Mouse (Mus musculus): ENCODE results near the gene Epb41l3. TPM values are rescaled to one million over a fixed set of nuclear protein-coding genes. Genes with fewer than 3 reads are reported as not detected.

Epb41l3 gene
- polyA plus RNA-seq, 1 experiment from 2014 or later, result 7.2 TPM

- POLR2A ChIA-PET, result interaction anchor here (0.7 kb wide), 1 partner anchor 16 kb away, joined by 3 read pairs; no protein-coding TSS in a partner anchor
- CTCF ChIA-PET, result no interaction called here
- no peaks in the 10 kb centered on the region for H3K27me3 ChIP-seq
- no peak for TF ChIP-seq CTCF (IDR thresholded peaks at IDR 0.05)
- in situ Hi-C loops (cut with MboI; ENCODE audit: low pct_unique_long_range_greater_than_20kb), result no loop called here
- DNase-seq (ENCODE audit: low read depth, low spot score), result no peak
- no peak for ATAC-seq
Measured at GRCm38 (mm10) chr17:69290272-69290671, 214.8 kb downstream of the Epb41l3 start.

- CTCF ChIA-PET, result no interaction called here
- no peak for TF ChIP-seq CTCF (IDR thresholded peaks at IDR 0.05)
- DNase-seq (ENCODE audit: low read depth, low spot score), result no peak
- in situ Hi-C loops (cut with MboI; ENCODE audit: low pct_unique_long_range_greater_than_20kb), result no loop called here
- POLR2A ChIA-PET, result no interaction called here
- no peak for ATAC-seq
- H3K27me3 ChIP-seq, result peaks cover 8% of the 10 kb centered on the region
Measured at GRCm38 (mm10) chr17:69301552-69301951, 226.1 kb downstream of the Epb41l3 start.

- no peak for ATAC-seq
- ChIA-PET POLR2A (no interaction called here), CTCF (interaction anchor here (0.9 to 1.0 kb wide), 2 partner anchors 8 to 11 kb away, joined by 3 read pairs; no protein-coding TSS in a partner anchor)
- no peak for DNase-seq (ENCODE audit: low read depth, low spot score)
- in situ Hi-C loops (cut with MboI; ENCODE audit: low pct_unique_long_range_greater_than_20kb), result no loop called here
- TF ChIP-seq CTCF (IDR thresholded peaks at IDR 0.05), result no peak
- H3K27me3 ChIP-seq, result peaks cover 8% of the 10 kb centered on the region
Measured at GRCm38 (mm10) chr17:69303579-69304274, 228.2 kb downstream of the Epb41l3 start.

GRCm38 (mm10) chr17:69307636-69308035, 232.2 kb downstream of the Epb41l3 start:
- peaks cover 20% of the 10 kb centered on the region for H3K27me3 ChIP-seq
- DNase-seq (ENCODE audit: low read depth, low spot score) (no peak), ATAC-seq (no peak)
- ChIA-PET CTCF (interaction anchor here (1.2 kb wide), 1 partner anchor 14 kb away, joined by 4 read pairs; no protein-coding TSS in a partner anchor), POLR2A (no interaction called here)
- TF ChIP-seq CTCF (IDR thresholded peaks at IDR 0.05), result no peak
- in situ Hi-C loops (cut with MboI; ENCODE audit: low pct_unique_long_range_greater_than_20kb), result no loop called here

GRCm38 (mm10) chr17:69309872-69310271, 234.4 kb downstream of the Epb41l3 start:
- no peak for TF ChIP-seq CTCF (IDR thresholded peaks at IDR 0.05)
- peaks cover 13% of the 10 kb centered on the region for H3K27me3 ChIP-seq
- in situ Hi-C loops (cut with MboI; ENCODE audit: low pct_unique_long_range_greater_than_20kb), result no loop called here
- no peak for ATAC-seq
- DNase-seq (ENCODE audit: low read depth, low spot score), result no peak
- POLR2A ChIA-PET, result no interaction called here
- CTCF ChIA-PET, result no interaction called here

DNA sequence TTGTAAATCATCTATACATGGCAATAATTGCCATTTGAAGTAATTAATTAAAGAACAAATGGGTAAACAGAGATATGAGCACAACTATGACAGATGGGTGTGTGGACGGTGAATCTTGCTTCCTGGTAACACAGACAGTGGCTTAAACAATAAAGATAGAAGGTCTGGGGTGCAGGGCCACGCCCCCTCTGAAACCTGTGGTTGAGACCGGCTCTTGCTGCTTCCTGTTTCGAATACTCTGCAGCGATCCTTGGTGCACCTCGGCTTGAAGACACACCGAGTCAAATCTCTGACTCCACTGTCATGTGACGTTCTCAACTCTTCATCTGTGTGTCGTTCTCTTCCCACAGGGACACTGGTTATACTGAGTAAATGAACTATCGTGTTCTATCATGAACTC, 245.0 kb downstream of the Epb41l3 start:
- in situ Hi-C loops (cut with MboI; ENCODE audit: low pct_unique_long_range_greater_than_20kb), result no loop called here

DNA sequence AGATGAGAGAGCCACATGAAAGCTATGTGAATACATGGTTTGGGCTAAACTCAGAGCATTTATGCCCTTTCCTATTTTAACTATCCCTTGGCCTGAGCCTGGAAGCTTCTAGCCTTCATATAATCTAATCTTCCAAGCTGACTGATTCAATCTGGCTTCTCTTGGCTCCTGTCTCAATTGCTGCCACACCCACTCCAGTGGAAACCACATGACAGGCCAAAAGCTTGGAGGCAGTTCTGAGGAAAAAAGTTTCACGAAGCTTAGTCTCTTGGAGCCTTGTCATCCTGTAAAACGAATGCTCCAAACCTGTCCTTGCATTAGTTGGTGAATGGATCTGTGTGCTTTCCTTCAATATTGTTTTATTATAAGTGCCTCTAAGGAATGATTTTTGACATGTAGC, 247.2 kb downstream of the Epb41l3 start:
- H3K27me3 ChIP-seq, result no peaks in the 10 kb centered on the region
- ChIA-PET POLR2A (no interaction called here), CTCF (no interaction called here)
- DNase-seq (ENCODE audit: low read depth, low spot score) (no peak), ATAC-seq (no peak)
- in situ Hi-C loops (cut with MboI; ENCODE audit: low pct_unique_long_range_greater_than_20kb), result no loop called here
- TF ChIP-seq CTCF (IDR thresholded peaks at IDR 0.05), result no peak

More for the DNA sequence above, 245.0 kb downstream of the Epb41l3 start:
- H3K27me3 ChIP-seq, result peaks cover 4% of the 10 kb centered on the region
- no peak for ATAC-seq
- ChIA-PET CTCF (no interaction called here), POLR2A (no interaction called here)
- TF ChIP-seq CTCF (IDR thresholded peaks at IDR 0.05), result no peak
- DNase-seq (ENCODE audit: low read depth, low spot score), result no peak

Other genes with a start within 250 kb of the Epb41l3 start
- 0.05 TPM for gene Tmem200c, start 249.1 kb upstream of the Epb41l3 start, polyA plus RNA-seq (2021)

Measured in Patski (cell line).